Mouse (Mus musculus) erythroblast, embryonic 14.5 days (primary cell): ENCODE measurements around the gene Trip12. TPM values are rescaled to one million over a fixed set of nuclear protein-coding genes. Genes with fewer than 3 reads are reported as not detected.

Experiments used
- H3K27me3 ChIP-seq: 2 replicates; pipeline ENCODE4 v1.6.1; 2012; ENCODE audit warnings: inconsistent platforms; ENCODE audit not compliant: control insufficient read depth
- H3K36me3 ChIP-seq: 2 replicates; pipeline ENCODE4 v1.6.1; 2012; ENCODE audit warnings: mild to moderate bottlenecking, inconsistent platforms; ENCODE audit not compliant: control insufficient read depth
- H3K4me1 ChIP-seq: 2 replicates; pipeline ENCODE4 v1.6.1; 2012; ENCODE audit warnings: inconsistent platforms; ENCODE audit not compliant: control insufficient read depth
- H3K4me3 ChIP-seq: replicated peaks from 2 replicates; pipeline ENCODE3; 2012; ENCODE audit warnings: moderate library complexity, mild to moderate bottlenecking, inconsistent platforms
- H3K9me3 ChIP-seq: 2 replicates; pipeline ENCODE4 v1.6.1; 2012; ENCODE audit warnings: low read length, inconsistent platforms, mixed read lengths; ENCODE audit not compliant: control insufficient read depth
- GATA1 ChIP-seq: IDR thresholded peaks from 2 replicates; pipeline ENCODE4 v1.6.1; 2012; ENCODE audit warnings: low read length, inconsistent platforms, mixed read lengths
- TAL1 ChIP-seq: IDR thresholded peaks from 3 replicates; pipeline ENCODE4 v1.6.1; 2012; ENCODE audit warnings: low read length, inconsistent platforms, mixed read lengths
- polyA plus RNA-seq: library from polyadenylated mRNA; stranded (reverse); fragments of >175 nt; gene quantifications from 2 replicates; pipeline ENCODE4 v1.2.3, GENCODE M21; 2012

The Trip12 gene
- polyA plus RNA-seq, 1 experiment, result 0.84 TPM

GRCm38 (mm10) chr1:84849804-84850203 lies 9.5 kb upstream of the Trip12 start:
- no peaks in the 10 kb centered on the region for H3K36me3 ChIP-seq
- TF ChIP-seq GATA1, result no peak
- TF ChIP-seq TAL1, result no peak
- H3K9me3 ChIP-seq, result no peaks in the 10 kb centered on the region
- H3K27me3 ChIP-seq, result no peaks in the 10 kb centered on the region
- H3K4me1 ChIP-seq, result peaks cover 49% of the 10 kb centered on the region
- no peak overlapping the region for H3K4me3 ChIP-seq

- Histone ChIP-seq H3K36me3 (no peaks in the 10 kb centered on the region), H3K4me3 (no peak overlapping the region), H3K27me3 (no peaks in the 10 kb centered on the region), H3K9me3 (no peaks in the 10 kb centered on the region), H3K4me1 (peaks cover 41% of the 10 kb centered on the region)
- TF ChIP-seq TAL1 (no peak), GATA1 (no peak)
Measured at GRCm38 (mm10) chr1:84848801-84849455, 8.6 kb upstream of the Trip12 start.

GRCm38 (mm10) chr1:84848335-84848734 lies 8.0 kb upstream of the Trip12 start:
- Histone ChIP-seq H3K4me3 (no peak overlapping the region), H3K36me3 (no peaks in the 10 kb centered on the region), H3K27me3 (no peaks in the 10 kb centered on the region), H3K4me1 (peaks cover 35% of the 10 kb centered on the region), H3K9me3 (no peaks in the 10 kb centered on the region)
- TF ChIP-seq GATA1 (no peak), TAL1 (no peak)

- H3K36me3 ChIP-seq, result no peaks in the 10 kb centered on the region
- H3K4me3 ChIP-seq, result no peak overlapping the region
- no peaks in the 10 kb centered on the region for H3K9me3 ChIP-seq
- TF ChIP-seq GATA1 (no peak), TAL1 (no peak)
- H3K4me1 ChIP-seq, result peaks cover 29% of the 10 kb centered on the region
- H3K27me3 ChIP-seq, result no peaks in the 10 kb centered on the region
Measured at GRCm38 (mm10) chr1:84847698-84848097, 7.4 kb upstream of the Trip12 start.

GRCm38 (mm10) chr1:84843366-84843765 lies 3.0 kb upstream of the Trip12 start:
- Histone ChIP-seq H3K27me3 (no peaks in the 10 kb centered on the region), H3K9me3 (no peaks in the 10 kb centered on the region), H3K4me3 (no peak overlapping the region), H3K4me1 (peaks cover 15% of the 10 kb centered on the region), H3K36me3 (no peaks in the 10 kb centered on the region)
- no peak for TF ChIP-seq GATA1
- TF ChIP-seq TAL1, result no peak

DNA sequence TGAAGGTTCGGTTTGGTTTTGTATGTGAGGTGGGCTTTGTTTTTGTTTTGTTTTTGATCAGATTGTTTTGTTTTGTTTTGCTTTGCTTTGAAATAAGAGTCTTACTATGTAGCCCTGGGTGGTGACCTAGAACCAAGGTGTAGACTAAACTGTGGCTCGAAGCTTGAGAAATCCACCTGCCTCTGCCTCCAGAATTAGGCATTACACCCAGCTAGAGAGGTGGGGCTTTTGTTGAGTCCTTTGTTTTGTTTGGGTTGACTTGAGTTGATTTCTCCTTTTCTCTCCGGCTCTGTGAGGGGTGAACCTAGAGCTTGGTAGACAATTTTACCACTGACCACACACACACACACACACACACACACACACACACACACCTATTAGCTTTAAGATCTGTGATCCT lies 745 bp upstream of the Trip12 start:
- Histone ChIP-seq H3K4me1 (peaks cover 31% of the 10 kb centered on the region), H3K36me3 (no peaks in the 10 kb centered on the region; the same call in 1 of the 2 replicates)
- TF ChIP-seq GATA1 (no peak), TAL1 (no peak)

GRCm38 (mm10) chr1:84839309-84840017 lies 853 bp downstream of the Trip12 start, which contains the start of gene Fbxo36:
Fbxo36 (plus strand) TSS chr1:84839841.
- H3K9me3 ChIP-seq, result no peaks in the 10 kb centered on the region
- no peak for TF ChIP-seq GATA1
- peaks cover 31% of the 10 kb centered on the region for H3K4me1 ChIP-seq
- H3K27me3 ChIP-seq, result no peaks in the 10 kb centered on the region
- H3K36me3 ChIP-seq, result peaks cover 2% of the 10 kb centered on the region; the same call in 1 of the 2 replicates
- peak within 1 kb of the TSS; percentile 86 for H3K4me3 ChIP-seq

More for the DNA sequence above, 745 bp upstream of the Trip12 start:
- H3K27me3 ChIP-seq, result no peaks in the 10 kb centered on the region
- no peaks in the 10 kb centered on the region for H3K9me3 ChIP-seq
- no peak overlapping the region for H3K4me3 ChIP-seq

GRCm38 (mm10) chr1:84838621-84839151 lies 1.6 kb downstream of the Trip12 start:
- Histone ChIP-seq H3K36me3 (peaks cover 6% of the 10 kb centered on the region), H3K27me3 (no peaks in the 10 kb centered on the region), H3K4me3 (peak overlapping the region; percentile 86), H3K4me1 (peaks cover 31% of the 10 kb centered on the region), H3K9me3 (no peaks in the 10 kb centered on the region)
- TF ChIP-seq TAL1 (no peak), GATA1 (no peak)

GRCm38 (mm10) chr1:84838156-84838555 lies 2.2 kb downstream of the Trip12 start:
- H3K9me3 ChIP-seq, result no peaks in the 10 kb centered on the region
- H3K27me3 ChIP-seq, result no peaks in the 10 kb centered on the region
- H3K36me3 ChIP-seq, result peaks cover 9% of the 10 kb centered on the region
- no peak for TF ChIP-seq TAL1
- no peak for TF ChIP-seq GATA1
- peaks cover 31% of the 10 kb centered on the region for H3K4me1 ChIP-seq
- H3K4me3 ChIP-seq, result peak overlapping the region; percentile 86
